Mouse (Mus musculus): ENCODE measurements around the gene Zfp949.

- no peak for TF ChIP-seq MYOG (IDR thresholded peaks at IDR 0.05; ENCODE audit: control insufficient read depth, extremely low read depth, insufficient read length)
- no peak for TF ChIP-seq USF1 (IDR thresholded peaks at IDR 0.05; ENCODE audit: low read depth)
- TF ChIP-seq MAX (IDR thresholded peaks at IDR 0.05), result no peak
- TF ChIP-seq CTCF (IDR thresholded peaks at IDR 0.05; ENCODE audit: control insufficient read depth, insufficient read depth, insufficient read length), result no peak
- TF ChIP-seq MYOD1 (IDR thresholded peaks at IDR 0.05; ENCODE audit: control insufficient read depth, insufficient read length, low read depth), result no peak
- TF ChIP-seq FOSL1 (IDR thresholded peaks at IDR 0.05; ENCODE audit: insufficient read depth, low read length, poor library complexity, severe bottlenecking), result no peak
These were observed 5.0 kb upstream of the Zfp949 start for GRCm38 (mm10) chr9:88542816-88543215.
